Mouse (Mus musculus) bone marrow macrophage, adult 2 months (primary cell): ENCODE measurements around the gene Hyal3.

Source experiments
- CTCF ChIP-seq: IDR thresholded peaks from 2 replicates; pipeline ENCODE4 v1.5.1; 2012; ENCODE audit warnings: low read depth, mild to moderate bottlenecking, low read length, moderate library complexity
- POLR2A ChIP-seq: IDR thresholded peaks from 2 replicates; pipeline ENCODE4 v1.6.1; 2012; ENCODE audit warnings: mild to moderate bottlenecking, low read depth, low read length, borderline replicate concordance

GRCm38 (mm10) chr9:107544729-107545128, 35.9 kb upstream of the Hyal3 start:
- no peak for TF ChIP-seq CTCF
- no peak for TF ChIP-seq POLR2A
